Mouse (Mus musculus) gonadal fat pad, adult 2 months (tissue): ENCODE measurements around the gene Bad. TPM values are rescaled to one million over a fixed set of nuclear protein-coding genes. Genes with fewer than 3 reads are reported as not detected.
"Not testable (repeated sequence)": the region's sequence is repeated elsewhere in the genome, so short reads cannot be mapped to it uniquely, and the experiment has no call there.

Experiments
- DNase-seq: peaks from one replicate; pipeline ENCODE4 v3.0.0-alpha.2; 2012; ENCODE audit warnings: low read depth
- polyA plus RNA-seq: library from polyadenylated mRNA; depleted of rRNA; stranded (reverse); fragments of >200 nt; gene quantifications from 2 replicates; pipeline ENCODE4 v1.2.3, GENCODE M21; 2012; rRNA removed

Gene Bad
- 60.1 and 82.0 TPM in 2 replicates for polyA plus RNA-seq

GRCm38 (mm10) chr19:6941372-6942248 is at the start of gene Bad:
Bad (plus strand) TSS chr19:6941861.
- DNase-seq = no peak

GRCm38 (mm10) chr19:6892512-6892911 is 49.1 kb upstream of the Bad start:
- DNase-seq = no peak

GRCm38 (mm10) chr19:6893731-6894451 is 47.8 kb upstream of the Bad start:
- no peak for DNase-seq

- not testable (repeated sequence) for DNase-seq
Observed at GRCm38 (mm10) chr19:6895608-6896305, 45.9 kb upstream of the Bad start.

GRCm38 (mm10) chr19:6899641-6900040 is 42.0 kb upstream of the Bad start:
- DNase-seq = no peak

- no peak for DNase-seq
Observed at GRCm38 (mm10) chr19:6903031-6903430, 38.6 kb upstream of the Bad start.

GRCm38 (mm10) chr19:6904846-6905245 is 36.8 kb upstream of the Bad start:
- no peak for DNase-seq

GRCm38 (mm10) chr19:6905498-6906159 is 36.0 kb upstream of the Bad start:
- DNase-seq = no peak

GRCm38 (mm10) chr19:6906199-6906598 is 35.5 kb upstream of the Bad start:
- no peak for DNase-seq

GRCm38 (mm10) chr19:6907094-6907493 is 34.6 kb upstream of the Bad start:
- DNase-seq = no peak

GRCm38 (mm10) chr19:6907811-6908540 is 33.7 kb upstream of the Bad start:
- no peak for DNase-seq

GRCm38 (mm10) chr19:6909021-6909420 is 32.6 kb upstream of the Bad start:
- DNase-seq = no peak

- no peak for DNase-seq
Observed at GRCm38 (mm10) chr19:6909507-6910289, 32.0 kb upstream of the Bad start, which contains the start of the genes Trmt112 and Prdx5. Trmt112 (plus strand) TSS chr19:6909698. Prdx5 (minus strand) TSS chr19:6910106.

- not testable (repeated sequence) for DNase-seq
Observed at GRCm38 (mm10) chr19:6910306-6910705, 31.4 kb upstream of the Bad start.

- DNase-seq = no peak
Observed at GRCm38 (mm10) chr19:6911101-6912074, 30.3 kb upstream of the Bad start.

GRCm38 (mm10) chr19:6912205-6912970 is 29.3 kb upstream of the Bad start:
- DNase-seq = no peak

GRCm38 (mm10) chr19:6913036-6913435 is 28.6 kb upstream of the Bad start:
- no peak for DNase-seq

- no peak for DNase-seq
Observed at GRCm38 (mm10) chr19:6913991-6914390, 27.7 kb upstream of the Bad start.
